Mouse (Mus musculus) liver, embryonic 15.5 days (tissue): Measurements from ENCODE around the gene Mrps18b. TPM values are rescaled to one million over a fixed set of nuclear protein-coding genes. Genes with fewer than 3 reads are reported as not detected.
A peak's percentile ranks its signal among the peaks of the same experiment; 100 is the strongest.

ENCODE experiments used
- ATAC-seq: fragments of 200-750 bp; cut with Nextera tagmentation; 2 replicates; pipeline ENCODE4 v1.8.0; 2017; ENCODE audit warnings: moderate number of reproducible peaks, mild to moderate bottlenecking, moderate library complexity; ENCODE audit not compliant: insufficient read depth
- H3K27ac ChIP-seq: fragments of 300-500 bp; sonication (generic); replicated peaks from 2 replicates; pipeline ENCODE4 v1.5.1; 2015; ENCODE audit warnings: mild to moderate bottlenecking, inconsistent platforms
- H3K27me3 ChIP-seq: fragments of 300-500 bp; sonication (generic); 2 replicates; pipeline ENCODE4 v1.6.1; 2015; ENCODE audit warnings: mild to moderate bottlenecking, inconsistent platforms
- H3K36me3 ChIP-seq: fragments of 300-500 bp; sonication (generic); replicated peaks from 2 replicates; pipeline ENCODE4 v1.6.1; 2015; ENCODE audit warnings: moderate library complexity, mild to moderate bottlenecking, inconsistent platforms
- H3K4me1 ChIP-seq: fragments of 300-500 bp; sonication (generic); replicated peaks from 2 replicates; pipeline ENCODE4 v1.6.1; 2015; ENCODE audit warnings: inconsistent platforms
- H3K4me2 ChIP-seq: fragments of 300-500 bp; sonication (generic); 2 replicates; pipeline ENCODE4 v1.6.1; 2015; ENCODE audit warnings: moderate library complexity, mild to moderate bottlenecking, inconsistent platforms
- H3K4me3 ChIP-seq: fragments of 300-500 bp; sonication (generic); replicated peaks from 2 replicates; pipeline ENCODE4 v1.5.1; 2015; ENCODE audit warnings: mild to moderate bottlenecking, inconsistent platforms
- H3K9ac ChIP-seq: fragments of 300-500 bp; sonication (generic); 2 replicates; pipeline ENCODE4 v1.6.1; 2015; ENCODE audit warnings: moderate library complexity, mild to moderate bottlenecking, inconsistent platforms
- H3K9me3 ChIP-seq: fragments of 300-500 bp; sonication (generic); replicated peaks from 2 replicates; pipeline ENCODE4 v1.6.1; 2016; ENCODE audit warnings: inconsistent platforms
- WGBS: fragments of 180-500 bp; shearing (Covaris S2); methylation state at CpG from one replicate; pipeline ENCODE4 v1.1.7; 2015; ENCODE audit warnings: mixed read lengths; ENCODE audit not compliant: insufficient replicate concordance; 5-methylcytosine and 5-hydroxymethylcytosine counted together
- microRNA counts: library from miRNA; unstranded; fragments of <30 nt; microRNA quantifications from one replicate; lab custom pipeline; 2016
- microRNA-seq: library from miRNA; unstranded; fragments of <30 nt; microRNA quantifications from one replicate; pipeline ENCODE4, GENCODE M21; 2016
- polyA plus RNA-seq: library from polyadenylated mRNA; unstranded; fragments of >200 nt; fragmentation: Nextera tagmentation; extraction: Ambion mirVana; gene quantifications from 2 replicates; pipeline ENCODE4 v1.2.1, GENCODE M21; 2015

Mrps18b gene
- polyA plus RNA-seq, 1 experiment from 2014 or later, result 68.7 TPM

DNA sequence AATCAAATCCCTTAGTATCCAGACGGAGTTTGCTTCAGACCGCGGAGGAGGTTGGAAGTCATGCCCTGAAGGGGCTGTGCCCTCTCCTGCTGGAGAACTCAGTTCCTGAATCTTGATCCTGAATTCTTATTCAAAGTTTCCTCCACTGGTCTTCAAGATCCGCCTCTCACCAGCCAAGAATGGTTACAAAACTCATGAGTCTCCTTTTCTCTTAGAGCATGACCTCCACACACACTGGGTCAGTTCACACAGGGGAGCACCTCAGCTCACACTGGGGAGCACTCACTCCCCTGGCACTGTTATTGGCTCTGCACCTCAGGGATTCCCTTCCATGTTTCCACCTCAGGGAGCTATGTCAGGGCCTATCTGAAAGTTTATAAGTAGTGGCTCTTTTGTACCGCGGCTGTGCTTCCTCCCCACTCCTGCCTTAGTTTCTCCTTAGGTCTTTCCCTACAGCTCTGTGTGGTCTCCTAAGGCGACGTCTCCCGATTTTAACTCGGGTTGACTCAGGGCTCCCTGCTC, 51.3 kb downstream of the Mrps18b start:
- ATAC-seq, result no peak
- Histone ChIP-seq H3K4me1 (peaks cover 71% of the 10 kb centered on the region), H3K36me3 (0 out of 2 replicates have a peak, but pooled peaks cover 4% of the 10 kb centered on the region), H3K4me2 (peak overlapping the region; percentile 78), H3K4me3 (peak overlapping the region; percentile 58), H3K27me3 (peaks cover 67% of the 10 kb centered on the region), H3K9me3 (no peaks in the 10 kb centered on the region), H3K9ac (0 out of 2 replicates have a peak overlapping the region, but pooled peaks have one; percentile 44), H3K27ac (peak overlapping the region; percentile 75; the same call in 1 of the 2 replicates)
- WGBS, result 33% methylated on average over 10 of the region's 10 CpGs

DNA sequence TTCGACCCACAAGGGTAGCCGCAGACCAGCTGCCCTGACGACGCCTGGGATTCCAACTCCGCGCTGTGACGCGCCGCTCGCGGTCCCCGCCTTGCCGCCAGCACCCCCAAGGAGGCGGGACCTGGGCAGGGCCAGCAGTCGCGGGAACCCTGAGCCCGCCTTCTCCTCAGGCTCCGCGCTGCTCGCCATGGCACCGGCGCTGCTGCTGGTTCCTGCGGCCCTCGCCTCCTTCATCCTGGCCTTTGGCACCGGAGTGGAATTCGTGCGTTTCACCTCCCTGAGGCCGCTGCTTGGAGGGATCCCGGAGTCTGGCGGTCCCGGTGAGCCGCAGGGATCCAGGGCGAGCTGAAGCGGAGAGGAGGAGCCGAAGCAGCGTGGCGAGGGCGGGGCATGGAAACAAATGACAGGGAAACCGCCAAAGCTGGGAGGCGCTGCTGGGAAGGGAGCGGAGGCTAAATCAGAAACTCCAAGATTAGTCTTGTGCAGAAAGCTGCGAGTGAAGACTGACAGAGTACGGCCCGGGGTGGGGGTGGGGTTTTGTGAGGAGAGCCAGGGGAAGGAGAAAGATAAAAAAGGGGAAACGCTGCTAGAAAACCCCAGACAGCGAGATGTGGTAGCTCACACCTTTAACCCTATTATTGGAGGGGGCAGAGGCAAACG, 54.9 kb downstream of the Mrps18b start, which contains the start of gene Nrm:
Nrm (plus strand) TSS at position 121 of the 660 bp plus-strand sequence.
- peak within 1 kb of the TSS; percentile 85 for H3K27ac ChIP-seq
- peaks cover 31% of the 10 kb centered on the region for H3K27me3 ChIP-seq
- WGBS, result under 1% methylated on average over 47 of the region's 47 CpGs
- H3K4me2 ChIP-seq, result peak within 1 kb of the TSS; percentile 82
- peak within 1 kb of the TSS; percentile 90 for H3K4me3 ChIP-seq
- peak; percentile 95 for ATAC-seq
- H3K36me3 ChIP-seq, result peaks cover 28% of the 10 kb centered on the region
- peak within 1 kb of the TSS; percentile 82 for H3K9ac ChIP-seq
- H3K9me3 ChIP-seq, result no peaks in the 10 kb centered on the region
- peaks cover 44% of the 10 kb centered on the region for H3K4me1 ChIP-seq

GRCm38 (mm10) chr17:35860831-35861197, 55.4 kb downstream of the Mrps18b start:
- peaks cover 39% of the 10 kb centered on the region for H3K4me1 ChIP-seq
- H3K9me3 ChIP-seq, result no peaks in the 10 kb centered on the region
- H3K27ac ChIP-seq, result peak overlapping the region; percentile 85; the same call in 1 of the 2 replicates
- peak overlapping the region; percentile 82 for H3K4me2 ChIP-seq
- H3K36me3 ChIP-seq, result peaks cover 28% of the 10 kb centered on the region
- peak overlapping the region; percentile 82 for H3K9ac ChIP-seq
- peak overlapping the region; percentile 90 for H3K4me3 ChIP-seq
- peak; percentile 35; the same call in 1 of the 2 replicates for ATAC-seq
- peaks cover 26% of the 10 kb centered on the region for H3K27me3 ChIP-seq
- WGBS, result 5% methylated on average over 12 of the region's 12 CpGs

MicroRNAs within 50 kb of the gene (microRNA counts, 519-probe panel; counts per million panel counts)
- microRNA mmu-miR-1894-3p (lab: Ali Mortazavi, UCI) (not detected), microRNA mmu-miR-1894-5p (lab: Ali Mortazavi, UCI) (not detected), microRNA mmu-miR-877 (lab: Ali Mortazavi, UCI) (1,836 counts per million, percentile 17 among the panel's probes with 10 or more counts)

Small RNAs within 50 kb of the gene (microRNA-seq; reads per million reads assigned to microRNA genes)
- gene Gm28033 (2.3 reads per million), gene Mir1894 (not detected), gene Mir877 (60.9 reads per million, percentile 48 among the genes with 10 or more reads in this experiment)

Other genes starting within 250 kb of the Mrps18b start
- gene Vars2, start 248.8 kb downstream of the Mrps18b start, polyA plus RNA-seq, result 6.1 and 6.5 TPM in 2 replicates
- gene Gtf2h4, start 242.7 kb downstream of the Mrps18b start, polyA plus RNA-seq, result 21.7 and 25.5 TPM in 2 replicates
- gene Ddr1, start 211.8 kb downstream of the Mrps18b start, polyA plus RNA-seq, result 2.6 and 3.4 TPM in 2 replicates
- gene Ier3, start 94.7 kb downstream of the Mrps18b start, polyA plus RNA-seq, result 22.9 and 23.7 TPM in 2 replicates
- gene Flot1, start 93.2 kb downstream of the Mrps18b start, polyA plus RNA-seq, result 33.7 and 42.4 TPM in 2 replicates
- gene Tubb5, start 78.1 kb downstream of the Mrps18b start, polyA plus RNA-seq, result 379 and 391 TPM in 2 replicates
- gene Mdc1, start 74.9 kb downstream of the Mrps18b start, polyA plus RNA-seq, result 8.5 and 9.1 TPM in 2 replicates
- gene Nrm, start 55.1 kb downstream of the Mrps18b start, polyA plus RNA-seq, result 22.0 and 22.5 TPM in 2 replicates
- gene Ppp1r18, start 50.8 kb downstream of the Mrps18b start, polyA plus RNA-seq, result 12.4 and 12.8 TPM in 2 replicates
- gene Dhx16, start 36.6 kb downstream of the Mrps18b start, polyA plus RNA-seq, result 31.1 and 37.0 TPM in 2 replicates
- 8.5 and 9.7 TPM in 2 replicates for gene 2310061I04Rik, start 19.0 kb downstream of the Mrps18b start, polyA plus RNA-seq
- gene Atat1, start 6.3 kb downstream of the Mrps18b start, polyA plus RNA-seq, result 7.3 and 8.0 TPM in 2 replicates
- 20.9 and 22.3 TPM in 2 replicates for gene Ppp1r10, start within 50 bp of the Mrps18b start, polyA plus RNA-seq
- gene Abcf1, start 53.4 kb upstream of the Mrps18b start, polyA plus RNA-seq, result 37.4 and 47.0 TPM in 2 replicates
- gene Gnl1, start 63.5 kb upstream of the Mrps18b start, polyA plus RNA-seq, result 9.3 and 10.8 TPM in 2 replicates
- gene Prr3, start 63.8 kb upstream of the Mrps18b start, polyA plus RNA-seq, result 5.5 and 6.8 TPM in 2 replicates
- 8.2 and 9.2 TPM in 2 replicates for gene H2-T24, start 104.2 kb upstream of the Mrps18b start, polyA plus RNA-seq
- 52.8 and 65.8 TPM in 2 replicates for gene H2-T23, start 116.5 kb upstream of the Mrps18b start, polyA plus RNA-seq
- 11.9 and 13.2 TPM in 2 replicates for gene H2-T22, start 126.4 kb upstream of the Mrps18b start, polyA plus RNA-seq
- gene Gm6034, start 126.6 kb upstream of the Mrps18b start, polyA plus RNA-seq, result not detected in 2 replicates
- not detected in 2 replicates for gene Gm11127, start 142.0 kb upstream of the Mrps18b start, polyA plus RNA-seq
- not detected in 2 replicates for gene Gm19684, start 205.3 kb upstream of the Mrps18b start, polyA plus RNA-seq
- gene Gm7030, start 213.0 kb upstream of the Mrps18b start, polyA plus RNA-seq, result not detected in 2 replicates